Mouse (Mus musculus) olfactory bulb, adult 2 months (tissue): Measurements from ENCODE around the gene Vps8.

Source experiments
- CTCF ChIP-seq: fragments of 200-500 bp; IDR thresholded peaks from 2 replicates; pipeline ENCODE4 v1.5.1; 2012; ENCODE audit warnings: low read depth, mild to moderate bottlenecking, low read length, moderate library complexity; ENCODE audit not compliant: insufficient read depth
- POLR2A ChIP-seq: fragments of 200-500 bp; IDR thresholded peaks from 2 replicates; pipeline ENCODE4 v1.6.1; 2012; ENCODE audit warnings: mild to moderate bottlenecking, low read depth, low read length, moderate library complexity; ENCODE audit not compliant: insufficient read depth

- TF ChIP-seq CTCF: no peak
- TF ChIP-seq POLR2A: no peak
Observed at GRCm38 (mm10) chr16:21525376-21525775, 102.5 kb downstream of the Vps8 start.
